Mouse (Mus musculus) neutrophil, adult 65 days (primary cell): ENCODE data around the gene Srsx. TPM values are rescaled to one million over a fixed set of nuclear protein-coding genes. Genes with fewer than 3 reads are reported as not detected.

Source experiments
- total RNA-seq: library from RNA; stranded (reverse); gene quantifications from 2 replicates; pipeline ENCODE4 v1.2.4, GENCODE M21; 2023

Gene Srsx
- total RNA-seq: not detected in 2 replicates

GRCm38 (mm10) chrX:123222381-123222780, at the start of gene Srsx:
Srsx (minus strand) TSS chrX:123222481.

GRCm38 (mm10) chrX:123246807-123247206, 24.5 kb upstream of the Srsx start, which contains the start of gene Gm17577:
Gm17577 (minus strand) TSS chrX:123246907.

Other genes with a start within 250 kb of the Srsx start
- not detected in 2 replicates for gene Gm17521, start 192.8 kb downstream of the Srsx start, total RNA-seq
- 0.59 TPM in 1 of 2 replicates, not detected in the other for gene Cldn34c1, start 119.0 kb downstream of the Srsx start, total RNA-seq
- gene Gm17577, start 24.4 kb upstream of the Srsx start, total RNA-seq: not detected in 2 replicates